Mouse (Mus musculus): ENCODE measurements at regions not wholly inside any gene's neighbourhood (a gene's known extent, or its start where the extent isn't known, plus 50 kb on each side); places are given as distances from the start of the nearest gene placed in this dataset.

DNA sequence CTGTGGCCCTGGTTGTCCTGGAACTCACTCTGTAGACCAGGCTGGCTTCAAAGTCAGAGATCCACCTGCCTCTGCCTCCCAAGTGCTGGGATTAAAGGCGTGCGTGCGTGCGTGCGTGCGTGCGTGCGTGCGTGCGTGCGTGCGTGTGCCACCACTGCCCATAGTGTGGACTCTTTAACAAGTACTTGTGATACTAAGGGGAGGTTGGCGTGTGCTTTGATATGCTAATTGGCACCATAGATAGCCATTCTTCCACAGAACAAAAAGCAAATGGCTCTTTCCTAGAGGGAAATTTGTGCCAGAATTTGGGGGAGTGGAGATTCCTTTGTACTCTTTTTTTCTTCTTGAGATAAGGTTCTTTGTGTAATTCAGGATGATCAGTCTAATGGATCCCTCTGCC lies 91.3 kb upstream of the Nr5a2 start:
- in situ Hi-C loops (cut with MboI; ENCODE audit: low sequenced_read_pairs): no loop called here

DNA sequence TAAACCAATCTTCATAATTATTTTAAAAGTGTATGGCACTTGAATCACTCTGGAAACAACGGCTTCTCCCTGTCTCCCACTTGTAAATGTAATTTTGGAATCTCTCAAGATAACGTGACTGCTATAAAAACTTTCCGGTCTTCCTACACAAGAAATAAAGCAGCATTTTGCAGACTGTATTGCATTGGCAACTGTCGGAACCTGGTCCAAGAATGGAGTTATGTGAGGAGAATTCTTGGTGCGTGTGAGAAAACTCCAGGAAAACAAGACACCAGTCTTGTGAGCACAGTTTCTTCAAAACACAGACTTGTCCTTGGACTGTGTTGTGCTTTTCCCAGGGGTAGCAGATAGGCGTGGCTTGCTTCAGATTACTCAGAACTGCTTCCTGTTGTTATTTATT lies 83.8 kb upstream of the Nr5a2 start:
- in situ Hi-C loops (cut with MboI; ENCODE audit: low sequenced_read_pairs): no loop called here

DNA sequence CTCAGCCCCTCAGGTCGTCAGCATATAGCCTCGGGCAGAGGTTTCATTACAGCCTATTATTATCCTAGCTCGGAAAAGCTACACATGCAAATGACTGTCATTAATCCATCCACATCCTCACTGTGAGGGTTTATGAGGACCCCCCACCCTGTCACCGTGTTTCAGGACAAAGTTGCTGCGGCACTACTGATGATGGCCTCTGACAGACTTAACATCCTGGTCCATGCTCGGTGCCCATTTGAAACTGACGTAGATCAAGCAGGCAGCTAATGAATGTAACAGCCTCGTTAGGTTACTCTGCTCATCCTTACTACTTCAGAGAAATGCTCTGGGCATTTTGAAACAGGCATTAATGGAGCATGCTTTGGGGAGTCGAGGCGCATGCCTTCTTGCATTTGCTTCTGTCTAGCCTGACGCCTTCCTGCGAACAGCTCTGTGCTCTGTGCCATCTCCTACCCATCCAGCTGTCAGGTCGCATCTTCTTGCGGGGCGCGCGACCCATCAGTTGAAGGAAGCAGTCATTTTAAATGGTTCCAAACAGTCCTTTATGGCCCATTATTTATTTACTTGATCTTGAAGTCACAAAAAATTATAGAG lies 82.3 kb upstream of the Nr5a2 start:
- in situ Hi-C loops (cut with MboI; ENCODE audit: low sequenced_read_pairs): no loop called here

DNA sequence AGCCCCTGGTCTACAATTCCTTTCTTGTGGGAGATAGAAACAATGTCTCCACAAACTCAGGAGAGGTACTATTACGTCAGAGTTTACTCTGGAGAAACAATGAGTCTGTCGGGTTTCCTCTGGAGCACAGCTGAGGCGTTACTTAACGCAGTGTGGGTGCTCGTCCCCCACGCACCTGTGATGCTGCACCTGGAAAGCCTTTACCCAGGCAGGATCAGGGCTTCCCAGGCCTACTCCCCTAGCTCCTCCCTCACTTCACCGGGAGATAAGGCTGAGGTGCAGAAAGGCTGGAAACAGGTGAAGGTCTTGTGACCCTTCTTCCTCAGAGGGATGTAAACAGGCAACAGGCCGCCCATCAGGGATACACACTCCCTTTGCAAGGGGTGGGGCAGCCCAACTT lies 80.7 kb upstream of the Nr5a2 start:
- in situ Hi-C loops (cut with MboI; ENCODE audit: low sequenced_read_pairs): no loop called here

DNA sequence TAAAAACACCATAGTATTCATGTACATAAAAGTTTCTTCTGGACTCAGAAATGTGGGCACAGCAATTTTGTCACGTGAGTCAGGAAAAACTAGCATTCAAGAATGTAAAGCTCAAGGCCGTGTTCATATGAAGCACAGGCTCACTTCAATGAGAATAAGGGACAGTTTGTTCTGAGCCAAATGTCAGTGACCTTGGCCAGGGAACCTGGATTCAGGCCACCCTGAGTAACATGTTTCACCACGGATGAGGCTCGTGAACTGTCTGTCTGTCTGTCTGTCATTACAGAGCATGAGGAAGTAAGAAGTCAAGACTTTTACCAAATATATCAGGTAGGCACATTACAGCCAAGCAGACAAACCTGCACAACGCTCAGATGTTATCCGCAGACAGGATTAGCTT lies 74.3 kb upstream of the Nr5a2 start:
- in situ Hi-C loops (cut with MboI; ENCODE audit: low sequenced_read_pairs): no loop called here

DNA sequence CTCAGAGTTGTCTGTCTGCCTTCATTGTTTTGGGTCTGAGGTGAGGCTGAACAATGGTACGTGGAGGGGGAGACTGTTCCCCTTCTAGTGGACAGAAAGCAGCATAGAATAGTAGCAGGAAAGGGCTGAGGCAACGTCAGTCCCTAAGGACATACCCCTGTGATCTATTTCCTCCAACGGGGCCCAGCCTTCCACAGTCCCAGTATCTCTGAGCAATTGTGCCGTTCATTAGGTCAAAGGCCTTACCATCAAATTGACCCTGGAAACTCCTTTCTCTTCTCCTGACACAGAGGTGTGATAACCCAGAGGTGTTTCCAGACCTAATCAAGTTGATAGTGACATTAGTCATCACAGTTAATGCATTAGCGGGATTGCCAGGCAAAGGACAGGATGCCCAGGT lies 73.4 kb upstream of the Nr5a2 start:
- in situ Hi-C loops (cut with MboI; ENCODE audit: low sequenced_read_pairs): no loop called here

DNA sequence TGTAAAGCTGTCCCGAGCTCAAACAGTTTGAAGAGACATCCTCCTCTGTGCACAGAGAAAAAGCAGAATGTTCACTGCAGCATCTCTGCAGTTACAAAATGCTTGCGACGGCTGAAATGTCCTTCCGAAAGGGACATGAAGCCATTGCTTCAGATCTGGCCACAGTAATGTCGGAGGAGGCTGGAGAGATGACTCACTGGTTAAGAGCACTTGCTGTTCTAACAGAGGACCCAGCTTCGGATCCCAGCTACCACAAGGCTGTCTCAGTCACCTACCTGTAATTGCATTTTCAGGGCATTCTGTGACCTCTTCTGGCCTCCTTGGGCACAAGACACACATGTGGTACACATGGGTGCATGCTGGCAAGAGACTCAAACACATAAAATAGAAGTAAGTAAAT lies 63.5 kb upstream of the Nr5a2 start:
- in situ Hi-C loops (cut with MboI; ENCODE audit: low sequenced_read_pairs): no loop called here

DNA sequence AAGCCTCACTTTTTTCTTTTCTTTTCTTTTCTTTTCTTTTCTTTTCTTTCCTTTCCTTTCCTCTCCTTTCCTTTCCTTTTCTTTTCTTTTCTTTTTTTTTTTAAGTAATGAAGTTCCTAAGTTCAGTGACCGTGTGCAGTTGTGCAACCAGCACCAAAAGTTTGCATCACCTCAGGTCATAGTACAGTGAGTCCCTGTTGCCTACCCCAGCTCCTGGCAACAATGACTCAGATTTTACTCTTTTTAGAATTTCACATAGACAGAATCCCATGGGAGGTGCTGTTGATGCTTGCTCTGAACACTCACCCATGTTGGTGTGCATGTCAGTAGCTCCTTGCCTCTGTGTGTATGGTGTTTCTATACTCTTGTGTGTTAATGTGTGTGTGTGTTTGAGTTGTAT lies 60.3 kb upstream of the Nr5a2 start:
- in situ Hi-C loops (cut with MboI; ENCODE audit: low sequenced_read_pairs): no loop called here

DNA sequence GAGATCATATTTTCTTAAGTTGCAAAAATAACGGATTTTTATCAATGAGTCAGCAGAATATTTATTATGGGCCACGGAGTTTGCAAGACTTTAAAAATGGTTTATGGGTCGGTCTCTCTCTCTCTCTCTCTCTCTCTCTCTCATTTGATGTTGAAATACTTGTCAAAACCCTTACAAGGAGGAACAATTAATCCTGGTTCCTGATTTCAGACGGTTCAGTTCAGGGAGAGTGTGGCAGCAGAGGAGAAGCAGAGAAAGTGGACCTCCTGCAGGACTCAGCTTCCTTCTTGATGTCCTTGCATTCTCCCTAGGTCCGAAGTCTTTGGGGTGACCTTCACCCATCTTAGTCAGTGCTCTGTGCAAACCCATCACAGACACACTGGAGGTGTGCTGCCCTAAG lies 57.4 kb upstream of the Nr5a2 start:
- in situ Hi-C loops (cut with MboI; ENCODE audit: low sequenced_read_pairs): no loop called here

DNA sequence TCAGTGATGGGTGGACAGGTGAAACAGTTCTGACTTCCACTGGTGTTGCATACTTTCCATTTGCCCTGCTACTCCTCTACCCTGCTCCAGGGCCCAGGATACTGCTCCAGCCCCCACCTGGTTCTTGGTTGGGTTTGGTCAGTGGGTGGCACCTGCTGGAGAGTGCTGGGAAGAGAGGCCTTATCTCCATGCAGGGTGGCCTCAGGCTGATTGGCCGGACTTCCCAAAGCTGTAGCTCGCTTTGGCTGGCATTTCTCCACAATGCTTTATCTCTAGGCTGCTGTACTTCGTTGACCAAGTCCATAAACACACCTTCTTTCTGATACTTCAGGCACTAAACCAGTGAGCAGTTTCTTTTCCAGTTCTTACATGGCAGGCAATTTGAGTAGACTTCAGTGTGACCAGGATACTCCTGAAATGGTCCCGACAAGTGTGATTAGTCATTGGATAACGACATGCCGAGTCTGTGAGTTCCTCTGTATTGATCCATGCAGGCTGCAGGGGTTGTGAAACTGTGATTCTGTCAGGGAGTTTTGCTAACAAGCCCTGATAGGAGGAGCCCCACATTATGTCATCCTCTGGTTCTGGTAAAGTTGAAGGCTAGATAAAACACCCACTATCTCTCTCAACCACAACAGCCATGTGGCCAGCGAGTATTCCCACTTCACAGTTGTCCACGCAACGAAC lies 50.1 kb upstream of the Nr5a2 start:
- in situ Hi-C loops (cut with MboI; ENCODE audit: low sequenced_read_pairs): no loop called here

Data from CH12F3 (cell line).